8 mouse cellular contexts compared by ENCODE assay signal in genomic region chr7:73715928-73716749, GRCm38 (mm10). TPM values are rescaled to one million over a fixed set of nuclear protein-coding genes. Genes with fewer than 3 reads are reported as not detected.
DNase-seq lines count a peak whose midpoint lies in the region; ATAC-seq lines count a peak whose summit lies in the region.

No protein-coding gene starts in this region.

- H3K9ac ChIP-seq in kidney, embryonic 16.5 days (replicated peaks; ENCODE audit: low read length) = no peak overlapping the region
- no peak overlapping the region for H3K9ac ChIP-seq in embryonic facial prominence, embryonic 12.5 days
- no peak overlapping the region for H3K9ac ChIP-seq in heart, embryonic 13.5 days
- H3K9ac ChIP-seq in neural tube, embryonic 11.5 days (ENCODE audit: low read length) = no peak overlapping the region

- 32% methylated on average over 15 of the region's 15 CpGs for WGBS in kidney, embryonic 16.5 days
- 41% methylated on average over 15 of the region's 15 CpGs for WGBS in embryonic facial prominence, embryonic 12.5 days
- 50% methylated on average over 15 of the region's 15 CpGs for WGBS in heart, embryonic 13.5 days
- WGBS in neural tube, embryonic 11.5 days = 45% methylated on average over 15 of the region's 15 CpGs

- H3K4me3 ChIP-seq in kidney, embryonic 16.5 days (ENCODE audit: low read length) = no peak overlapping the region
- H3K4me3 ChIP-seq in embryonic facial prominence, embryonic 12.5 days = no peak overlapping the region
- no peak overlapping the region for H3K4me3 ChIP-seq in heart, embryonic 13.5 days
- H3K4me3 ChIP-seq in neural tube, embryonic 11.5 days (ENCODE audit: low read depth, low read length) = no peak overlapping the region

- H3K4me1 ChIP-seq in kidney, embryonic 16.5 days (ENCODE audit: insufficient read depth, low read length) = peaks cover 5% of the 10 kb centered on the region; the same call in 1 of the 2 replicates
- peaks cover 12% of the 10 kb centered on the region; the same call in 1 of the 2 replicates for H3K4me1 ChIP-seq in embryonic facial prominence, embryonic 12.5 days
- H3K4me1 ChIP-seq in heart, embryonic 13.5 days = peaks cover 32% of the 10 kb centered on the region
- H3K4me1 ChIP-seq in neural tube, embryonic 11.5 days (ENCODE audit: control insufficient read depth, insufficient read depth, low read length) = 0 out of 2 replicates have a peak, but pooled peaks cover 4% of the 10 kb centered on the region

- no peaks in the 10 kb centered on the region for H3K27me3 ChIP-seq in kidney, embryonic 16.5 days (ENCODE audit: insufficient read depth, low read length)
- no peaks in the 10 kb centered on the region for H3K27me3 ChIP-seq in embryonic facial prominence, embryonic 12.5 days
- peaks cover 40% of the 10 kb centered on the region for H3K27me3 ChIP-seq in heart, embryonic 13.5 days (replicated peaks)
- no peaks in the 10 kb centered on the region for H3K27me3 ChIP-seq in neural tube, embryonic 11.5 days (ENCODE audit: control insufficient read depth, insufficient read depth, low read length)

- no peak overlapping the region for H3K4me2 ChIP-seq in kidney, embryonic 16.5 days (replicated peaks; ENCODE audit: low read depth, low read length)
- H3K4me2 ChIP-seq in embryonic facial prominence, embryonic 12.5 days (replicated peaks) = peak overlapping the region; percentile 11; the same call in 1 of the 2 replicates
- peak overlapping the region; percentile 22; the same call in 1 of the 2 replicates for H3K4me2 ChIP-seq in heart, embryonic 13.5 days
- no peak overlapping the region; the same call in 1 of the 2 replicates for H3K4me2 ChIP-seq in neural tube, embryonic 11.5 days (ENCODE audit: low read depth)

- no peaks in the 10 kb centered on the region for H3K36me3 ChIP-seq in kidney, embryonic 16.5 days (ENCODE audit: insufficient read depth, low read length)
- H3K36me3 ChIP-seq in embryonic facial prominence, embryonic 12.5 days = no peaks in the 10 kb centered on the region
- no peaks in the 10 kb centered on the region for H3K36me3 ChIP-seq in heart, embryonic 13.5 days
- H3K36me3 ChIP-seq in neural tube, embryonic 11.5 days (ENCODE audit: control insufficient read depth, insufficient read depth, low read length) = no peaks in the 10 kb centered on the region

- H3K9me3 ChIP-seq in kidney, embryonic 16.5 days (ENCODE audit: low read length) = peaks cover 7% of the 10 kb centered on the region; the same call in 1 of the 2 replicates
- H3K9me3 ChIP-seq in embryonic facial prominence, embryonic 12.5 days = no peaks in the 10 kb centered on the region
- H3K9me3 ChIP-seq in heart, embryonic 13.5 days = 0 out of 2 replicates have a peak, but pooled peaks cover 6% of the 10 kb centered on the region
- no peaks in the 10 kb centered on the region for H3K9me3 ChIP-seq in neural tube, embryonic 11.5 days (ENCODE audit: control insufficient read depth, low read length)

- DNase-seq in kidney, adult 9 months = no peak
- DNase-seq in left cerebral cortex, postnatal 4 days = peak; percentile 89
- peak; percentile 71 for DNase-seq in neural tube, embryonic 11.5 days (ENCODE audit: low spot score)
- DNase-seq in testis, postnatal 14 days (ENCODE audit: low spot score) = no peak
- no peak for DNase-seq in spleen, postnatal 10 days (ENCODE audit: low spot score in 2 of 2)

- intact Hi-C loops in left cerebral cortex, postnatal 4 days (cut with DNase I) = no loop called here

- H3K27ac ChIP-seq in kidney, embryonic 16.5 days (ENCODE audit: low read length) = no peak overlapping the region
- H3K27ac ChIP-seq in embryonic facial prominence, embryonic 12.5 days = peak overlapping the region; percentile 54; the same call in 1 of the 2 replicates
- H3K27ac ChIP-seq in heart, embryonic 13.5 days (replicated peaks) = no peak overlapping the region
- H3K27ac ChIP-seq in neural tube, embryonic 11.5 days (ENCODE audit: low read depth, low read length) = no peak overlapping the region; the same call in 1 of the 2 replicates

- peak; percentile 76 for ATAC-seq in kidney, embryonic 16.5 days (ENCODE audit: low FRiP score, low TSS enrichment)
- ATAC-seq in embryonic facial prominence, embryonic 12.5 days (ENCODE audit: insufficient number of reproducible peaks, insufficient read depth, low FRiP score, low TSS enrichment) = peak; percentile 81
- ATAC-seq in heart, embryonic 13.5 days (ENCODE audit: extremely low read depth, insufficient number of reproducible peaks, low FRiP score, low TSS enrichment) = no peak; the same call in 1 of the 2 replicates
- peak; percentile 79 for ATAC-seq in neural tube, embryonic 11.5 days (ENCODE audit: insufficient read depth, low FRiP score, low TSS enrichment)

RNA-seq across cellular contexts. Expression of gene Fam174b, which starts 24.0 kb away (rescaled TPM):
- 41.2 and 42.0 TPM in 2 replicates for polyA plus RNA-seq in kidney, embryonic 16.5 days (2015; fragmentation: Nextera tagmentation; extraction: Ambion mirVana)
- 52.0 and 55.0 TPM in 2 replicates for polyA plus RNA-seq in embryonic facial prominence, embryonic 12.5 days (2016; fragmentation: Nextera tagmentation; extraction: Ambion mirVana)
- 49.8 and 50.1 TPM in 2 replicates for polyA plus RNA-seq in heart, embryonic 13.5 days (2015; fragmentation: Nextera tagmentation; extraction: Ambion mirVana)
- total RNA-seq in left cerebral cortex, postnatal 4 days (2021) = 10 to 100 TPM; 42.3 to 44.1 TPM
- polyA plus RNA-seq in neural tube, embryonic 11.5 days (2014; fragmentation: Nextera tagmentation; extraction: Ambion mirVana) = 24.1 and 24.3 TPM in 2 replicates

Comparison
In these comparisons a context has a peak if more than half of its experiments do, and no peak if none do; other contexts are left out.
1. H3K4me2 ChIP-seq: peak in embryonic facial prominence, embryonic 12.5 days (single experiment) and heart, embryonic 13.5 days (single experiment); none in kidney, embryonic 16.5 days (single experiment) and neural tube, embryonic 11.5 days (single experiment).
2. DNase-seq: peak in left cerebral cortex, postnatal 4 days (single experiment) and neural tube, embryonic 11.5 days (single experiment); none in kidney, adult 9 months (single experiment), testis, postnatal 14 days (single experiment) and spleen, postnatal 10 days (0 of 2).